Mouse (Mus musculus) right cerebral cortex, postnatal 36 days (tissue): ENCODE data around the gene Cyp4a29.
"Not testable (repeated sequence)": the region's sequence is repeated elsewhere in the genome, so short reads cannot be mapped to it uniquely, and the experiment has no call there.

Experiments used
- DNase-seq, 2 experiments: peaks; one replicate each; pipeline ENCODE4 v3.0.0; 2022; ENCODE audit warnings: low spot score in 2 of 2, mixed read lengths in 1 of 2

Cyp4a29 gene

DNA sequence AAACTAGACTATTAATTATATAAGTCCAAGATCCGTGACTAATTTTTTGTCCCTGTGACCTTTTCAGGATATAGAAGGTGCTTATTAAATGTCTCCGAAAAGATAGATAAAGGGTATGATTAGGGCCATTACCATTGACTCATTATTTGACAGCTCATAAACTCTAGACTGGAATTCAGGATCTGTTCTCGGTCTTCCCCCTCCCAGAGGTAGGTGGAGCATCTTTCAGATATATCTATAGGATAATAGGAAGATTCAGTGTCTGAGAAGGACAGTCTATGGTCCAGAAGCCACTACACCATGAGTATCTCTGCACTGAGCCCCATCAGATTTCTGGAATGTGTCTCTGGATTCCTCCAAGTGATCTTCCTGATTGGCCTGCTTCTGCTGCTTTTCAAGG is at the start of gene Cyp4a29:
Gene Cyp4a29, plus strand, starts transcription at position 301 of the 400 bp plus-strand sequence.
- no peak for DNase-seq

- DNase-seq = not testable (repeated sequence)
Measured at GRCm38 (mm10) chr4:115232901-115233300, 9.0 kb upstream of the Cyp4a29 start.

DNA sequence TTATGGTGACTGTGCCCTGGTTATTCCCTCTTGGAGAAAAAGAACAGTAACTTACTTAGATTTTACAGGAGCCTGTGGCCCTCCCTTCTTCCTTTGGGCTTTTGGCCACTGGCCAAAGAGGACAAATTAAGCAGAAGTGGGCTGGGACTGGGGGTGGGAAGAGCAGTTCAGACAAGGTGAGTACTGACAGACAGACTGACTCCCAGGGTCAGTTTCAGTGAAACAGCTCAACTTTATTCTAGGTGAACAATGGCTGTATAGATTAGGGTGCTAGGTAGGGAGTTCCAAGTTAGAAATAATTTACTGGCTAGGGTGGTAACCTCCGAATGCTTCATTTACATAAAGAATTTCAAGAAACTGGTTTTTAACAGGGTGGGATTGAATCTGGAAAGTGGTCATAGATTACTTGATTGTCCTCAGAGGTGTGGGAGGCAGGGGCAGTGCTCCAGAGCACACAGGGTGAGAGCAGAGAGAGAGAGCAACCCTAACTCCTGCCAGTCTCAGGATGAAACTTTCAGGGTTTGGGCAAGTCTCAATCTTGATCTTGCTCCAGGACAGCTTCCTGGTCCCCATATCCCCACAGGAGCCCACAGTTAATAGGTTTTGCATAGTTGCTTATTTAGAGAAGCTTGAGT is 5.3 kb upstream of the Cyp4a29 start:
- DNase-seq = no peak

DNA sequence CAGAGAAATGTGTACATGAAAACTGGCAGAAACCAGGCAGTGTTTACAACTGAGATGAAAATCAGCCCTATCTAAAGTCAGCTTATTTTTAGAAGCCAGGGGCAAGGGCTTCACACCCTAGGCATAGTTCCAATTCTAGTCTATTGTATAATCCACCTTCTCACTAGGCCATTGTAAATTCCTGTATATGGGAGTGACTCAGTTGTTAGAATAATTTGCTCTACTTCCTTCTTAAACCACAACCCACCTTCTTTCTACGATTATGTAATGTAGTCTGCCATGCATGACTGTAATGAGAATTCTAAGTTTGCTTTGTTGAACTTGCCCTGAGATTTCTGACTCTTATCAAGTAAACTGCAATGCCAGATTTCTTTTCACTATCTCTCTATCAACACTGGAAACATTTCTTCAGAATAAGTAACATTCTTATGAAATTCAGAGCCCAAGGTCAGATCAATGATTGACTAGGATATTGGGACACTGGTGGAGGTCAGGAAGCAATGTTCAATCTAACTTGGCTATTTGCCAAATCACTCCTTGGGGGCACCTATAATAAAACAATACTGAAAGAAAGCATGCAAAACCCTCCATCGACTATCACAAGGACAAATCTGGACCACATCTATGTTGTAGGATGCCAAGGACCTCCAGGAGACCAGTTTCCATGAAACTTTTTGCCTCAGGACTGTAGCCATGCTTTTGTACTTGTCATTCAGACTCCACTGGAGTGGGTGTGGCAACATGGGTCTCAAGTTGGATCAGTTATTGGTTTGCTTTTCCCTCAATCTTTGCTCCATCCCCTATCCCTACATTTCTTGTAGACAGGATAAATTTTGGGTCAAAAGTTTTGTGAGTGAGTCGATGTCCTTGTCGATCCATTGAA is 23.0 kb downstream of the Cyp4a29 start:
- DNase-seq = not testable (repeated sequence)

DNA sequence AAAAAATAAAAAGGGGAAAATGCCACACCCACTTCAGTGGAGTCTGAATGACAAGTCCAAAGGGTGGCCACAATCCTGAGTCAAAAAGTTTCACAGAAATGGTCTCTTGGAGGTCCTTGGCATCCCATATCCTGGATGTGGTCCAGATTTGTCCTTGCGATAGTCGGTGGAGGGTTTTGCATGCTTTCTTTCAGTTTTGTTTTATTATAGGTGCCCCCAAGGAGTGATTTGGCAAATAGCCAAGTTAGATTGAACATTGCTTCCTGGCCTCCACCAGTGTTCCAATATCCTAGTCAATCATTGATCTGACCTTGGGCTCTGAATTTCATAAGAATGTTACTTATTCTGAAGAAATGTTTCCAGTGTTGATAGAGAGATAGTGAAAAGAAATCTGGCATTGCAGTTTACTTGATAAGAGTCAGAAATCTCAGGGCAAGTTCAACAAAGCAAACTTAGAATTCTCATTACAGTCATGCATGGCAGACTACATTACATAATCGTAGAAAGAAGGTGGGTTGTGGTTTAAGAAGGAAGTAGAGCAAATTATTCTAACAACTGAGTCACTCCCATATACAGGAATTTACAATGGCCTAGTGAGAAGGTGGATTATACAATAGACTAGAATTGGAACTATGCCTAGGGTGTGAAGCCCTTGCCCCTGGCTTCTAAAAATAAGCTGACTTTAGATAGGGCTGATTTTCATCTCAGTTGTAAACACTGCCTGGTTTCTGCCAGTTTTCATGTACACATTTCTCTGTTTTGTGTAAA is 36.5 kb downstream of the Cyp4a29 start:
- not testable (repeated sequence) for DNase-seq

DNA sequence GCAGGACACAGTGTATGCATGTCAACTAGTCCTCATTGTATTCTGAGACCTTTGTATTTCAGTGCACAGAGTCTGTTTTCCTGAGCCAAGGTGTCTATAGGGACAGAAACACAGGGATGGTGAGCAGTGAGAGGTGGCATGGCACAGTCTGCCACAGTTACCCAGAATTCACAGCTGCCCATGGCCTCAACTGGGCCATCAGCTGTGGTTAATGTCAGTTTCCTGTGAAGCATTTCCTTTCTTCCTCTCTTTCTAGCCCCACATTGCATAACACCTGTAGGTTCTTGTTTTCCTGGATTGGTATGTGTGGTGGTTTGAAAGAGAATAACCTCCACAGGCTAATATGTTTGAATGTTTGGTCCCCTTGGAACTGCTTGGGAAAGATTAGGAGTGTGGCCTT is 38.5 kb downstream of the Cyp4a29 start:
- no peak for DNase-seq

- DNase-seq = not testable (repeated sequence)
Measured at GRCm38 (mm10) chr4:115280779-115281178, 38.9 kb downstream of the Cyp4a29 start.

DNA sequence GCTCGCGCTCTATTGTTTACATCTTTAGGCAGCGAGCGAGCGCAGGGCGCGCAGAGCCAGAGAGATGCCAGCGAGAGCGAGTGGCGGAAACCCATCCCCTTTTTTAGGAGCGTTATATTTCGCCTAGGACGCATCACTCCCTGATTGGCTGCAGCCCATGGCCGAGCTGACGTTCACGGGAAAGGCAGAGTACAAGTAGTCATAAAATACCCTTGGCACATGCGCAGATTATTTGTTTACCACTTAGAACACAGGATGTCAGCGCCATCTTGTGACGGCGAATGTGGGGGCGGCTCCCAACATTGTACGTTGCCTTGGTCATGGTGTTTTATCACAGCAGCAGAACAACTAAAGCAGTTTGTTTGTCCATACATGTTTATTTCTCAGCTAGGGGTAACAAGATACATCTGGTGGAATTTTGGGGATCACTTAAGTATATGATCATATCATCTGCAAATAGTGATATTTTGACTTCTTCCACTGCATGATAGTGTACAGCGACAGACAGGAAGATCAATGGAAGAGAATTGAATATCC is 39.4 kb downstream of the Cyp4a29 start:
- DNase-seq = not testable (repeated sequence)

- not testable (repeated sequence) for DNase-seq
Measured at GRCm38 (mm10) chr4:115298746-115299145, 56.9 kb downstream of the Cyp4a29 start, which contains the start of gene Cyp4a12a. Gene Cyp4a12a, plus strand, starts transcription at chr4:115299046.
